Mouse (Mus musculus): ENCODE measurements around the gene Map3k3.
A peak's percentile ranks its signal among the peaks of the same experiment; 100 is the strongest.
"Not testable (repeated sequence)": the region's sequence is repeated elsewhere in the genome, so short reads cannot be mapped to it uniquely, and the experiment has no call there.

Map3k3 gene

GRCm38 (mm10) chr11:106193371-106194154, 109.2 kb downstream of the Map3k3 start:
- DNase-seq (ENCODE audit: low spot score) = peak; percentile 97

- no peak for DNase-seq (ENCODE audit: low spot score)
These were observed 109.7 kb downstream of the Map3k3 start for GRCm38 (mm10) chr11:106194155-106194541.

- no peak for DNase-seq (ENCODE audit: low spot score)
These were observed 110.5 kb downstream of the Map3k3 start for GRCm38 (mm10) chr11:106194891-106195290.

- no peak for DNase-seq (ENCODE audit: low spot score)
These were observed 110.9 kb downstream of the Map3k3 start for GRCm38 (mm10) chr11:106195341-106195740.

GRCm38 (mm10) chr11:106198277-106198676, 113.9 kb downstream of the Map3k3 start:
- no peak for DNase-seq (ENCODE audit: low spot score)

GRCm38 (mm10) chr11:106199997-106200396, 115.6 kb downstream of the Map3k3 start:
- not testable (repeated sequence) for DNase-seq (ENCODE audit: low spot score)

- DNase-seq (ENCODE audit: low spot score) = no peak
These were observed 116.3 kb downstream of the Map3k3 start for GRCm38 (mm10) chr11:106200756-106201155.

GRCm38 (mm10) chr11:106201337-106202122, 117.1 kb downstream of the Map3k3 start:
- DNase-seq (ENCODE audit: low spot score) = no peak

- DNase-seq (ENCODE audit: low spot score) = no peak
These were observed 117.7 kb downstream of the Map3k3 start, which contains the start of gene Strada for GRCm38 (mm10) chr11:106202123-106202465. Strada (minus strand) TSS chr11:106202168.

Data from lung, postnatal 25 days (tissue).